Mouse (Mus musculus) thymus, adult 2 months (tissue): ENCODE measurements at regions not wholly inside any gene's neighbourhood (a gene's known extent, or its start where the extent isn't known, plus 50 kb on each side); places are given as distances from the start of the nearest gene placed in this dataset.

Source experiments
- CTCF ChIP-seq: fragments of 200-500 bp; IDR thresholded peaks from 2 replicates; pipeline ENCODE4 v1.5.1; 2012; ENCODE audit warnings: mild to moderate bottlenecking, control low read depth, low read length, moderate library complexity, borderline replicate concordance; ENCODE audit not compliant: control insufficient read depth, poor library complexity, insufficient read depth; ENCODE audit errors: extremely low read depth
- POLR2A ChIP-seq: fragments of 200-500 bp; IDR thresholded peaks from 2 replicates; pipeline ENCODE4 v1.6.1; 2012; ENCODE audit warnings: mild to moderate bottlenecking, low read length, control low read depth, moderate library complexity; ENCODE audit not compliant: control insufficient read depth, poor library complexity, insufficient read depth; ENCODE audit errors: extremely low read depth

GRCm38 (mm10) chr13:107730976-107731375 is 313.3 kb upstream of the Smim15 start:
- TF ChIP-seq POLR2A (no peak), CTCF (no peak)
